Mouse (Mus musculus) bone marrow, adult 2 months (tissue): ENCODE results near the gene Erp27. TPM values are rescaled to one million over a fixed set of nuclear protein-coding genes. Genes with fewer than 3 reads are reported as not detected.

ENCODE experiments used
- H3K27ac ChIP-seq: fragments of 200-500 bp; 2 replicates; pipeline ENCODE4 v1.5.1; 2012; ENCODE audit warnings: low read depth, mild to moderate bottlenecking, control low read depth, inconsistent platforms, low read length; ENCODE audit not compliant: control insufficient read depth, poor library complexity, insufficient read depth
- H3K4me1 ChIP-seq: fragments of 200-500 bp; 2 replicates; pipeline ENCODE4 v1.6.1; 2011; ENCODE audit warnings: low read length; ENCODE audit not compliant: control insufficient read depth, insufficient read depth
- H3K4me3 ChIP-seq: fragments of 200-500 bp; replicated peaks from 2 replicates; pipeline ENCODE3; 2011; ENCODE audit warnings: mild to moderate bottlenecking, low read depth, low read length, control low read depth; ENCODE audit not compliant: control insufficient read depth
- CTCF ChIP-seq: fragments of 200-500 bp; IDR thresholded peaks from 2 replicates; pipeline ENCODE4 v1.5.1; 2011; ENCODE audit warnings: low read length, control low read depth; ENCODE audit not compliant: control insufficient read depth, insufficient read depth
- POLR2A ChIP-seq: fragments of 200-500 bp; IDR thresholded peaks from 2 replicates; pipeline ENCODE4 v1.6.1; 2011; ENCODE audit warnings: low read depth, mild to moderate bottlenecking, control low read depth, low read length, borderline replicate concordance; ENCODE audit not compliant: control insufficient read depth
- WGBS: fragments of 180-500 bp; shearing (Covaris S2); methylation state at CpG from one replicate; pipeline ENCODE4 v1.1.7; 2018; 5-methylcytosine and 5-hydroxymethylcytosine counted together
- polyA plus RNA-seq: library from polyadenylated mRNA; stranded (reverse); fragments of >200 nt; gene quantifications from 2 replicates; pipeline ENCODE4 v1.2.4, GENCODE M21; 2011; ENCODE audit warnings: low replicate concordance; ENCODE audit not compliant: missing spikeins, insufficient read depth, insufficient read length

Gene Erp27
- polyA plus RNA-seq, 1 experiment, result 11.3 TPM

GRCm38 (mm10) chr6:136883431-136883915 is 38.5 kb downstream of the Erp27 start:
- 68% methylated on average over 3 of the region's 3 CpGs for WGBS

DNA sequence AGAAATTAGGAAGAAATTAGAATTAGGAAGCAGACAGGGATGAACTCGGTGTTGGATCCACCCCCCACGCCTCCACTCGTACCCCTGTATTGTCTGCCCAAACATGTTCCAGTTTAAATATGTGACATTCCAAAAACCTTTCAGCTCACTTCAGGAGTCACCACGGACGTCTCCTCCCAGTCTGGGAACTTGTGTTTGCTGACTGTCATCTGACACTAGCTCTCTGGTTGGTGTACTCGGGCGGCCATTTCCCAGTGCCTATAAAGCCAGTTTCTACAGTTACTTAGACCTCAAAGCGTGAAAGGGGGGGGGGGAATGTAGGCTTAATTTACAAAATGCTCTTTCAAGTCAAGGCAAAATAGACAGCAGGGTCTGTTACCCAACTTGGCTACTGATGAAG is 40.3 kb downstream of the Erp27 start:
- H3K4me3 ChIP-seq, result no peak overlapping the region
- no peak for TF ChIP-seq POLR2A
- no peak for TF ChIP-seq CTCF
- H3K27ac ChIP-seq, result no peak overlapping the region
- H3K4me1 ChIP-seq, result no peaks in the 10 kb centered on the region
- 83% methylated on average over 8 of the region's 8 CpGs for WGBS

More at GRCm38 (mm10) chr6:136883431-136883915, 38.5 kb downstream of the Erp27 start:
- TF ChIP-seq POLR2A (no peak), CTCF (no peak)
- Histone ChIP-seq H3K4me3 (no peak overlapping the region), H3K27ac (no peak overlapping the region), H3K4me1 (no peaks in the 10 kb centered on the region)

GRCm38 (mm10) chr6:136875670-136876069 is 46.3 kb downstream of the Erp27 start, which contains the start of gene Mgp:
Gene Mgp (minus strand): TSS chr6:136875823.
- 72% methylated on average over 9 of the region's 9 CpGs for WGBS
- H3K27ac ChIP-seq, result no peak within 1 kb of the TSS
- no peak for TF ChIP-seq POLR2A
- TF ChIP-seq CTCF, result no peak
- H3K4me3 ChIP-seq, result no peak within 1 kb of the TSS
- no peaks in the 10 kb centered on the region for H3K4me1 ChIP-seq

DNA sequence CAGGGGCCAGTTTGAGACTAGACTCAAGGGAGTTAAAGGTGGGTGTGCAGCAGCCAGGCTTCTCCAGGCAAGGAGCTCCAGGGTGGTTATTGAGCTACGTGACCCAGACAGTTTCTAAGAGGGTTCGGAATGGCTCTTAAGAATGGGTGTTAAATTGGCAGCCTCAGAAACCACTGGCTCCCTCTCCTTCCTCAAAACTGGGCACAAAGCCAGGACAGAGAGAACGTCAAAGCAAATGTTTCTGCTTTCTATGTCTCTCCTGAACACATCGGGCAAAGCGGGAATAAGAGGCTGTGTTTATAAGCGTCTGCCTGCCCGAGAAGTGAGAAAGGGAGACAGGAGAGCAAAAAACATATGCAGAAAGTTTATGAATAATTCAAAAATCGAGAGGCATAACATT is 47.4 kb downstream of the Erp27 start:
- TF ChIP-seq CTCF, result no peak
- no peak for TF ChIP-seq POLR2A
- H3K4me1 ChIP-seq, result no peaks in the 10 kb centered on the region
- 9% methylated on average over 8 of the region's 8 CpGs for WGBS
- no peak overlapping the region for H3K4me3 ChIP-seq
- no peak overlapping the region for H3K27ac ChIP-seq

- no peaks in the 10 kb centered on the region for H3K4me1 ChIP-seq
- no peak overlapping the region for H3K4me3 ChIP-seq
- no peak for TF ChIP-seq CTCF
- TF ChIP-seq POLR2A, result no peak
- no peak overlapping the region for H3K27ac ChIP-seq
- 80% methylated on average over 5 of the region's 5 CpGs for WGBS
Observed at GRCm38 (mm10) chr6:136868921-136869320, 53.1 kb downstream of the Erp27 start.

DNA sequence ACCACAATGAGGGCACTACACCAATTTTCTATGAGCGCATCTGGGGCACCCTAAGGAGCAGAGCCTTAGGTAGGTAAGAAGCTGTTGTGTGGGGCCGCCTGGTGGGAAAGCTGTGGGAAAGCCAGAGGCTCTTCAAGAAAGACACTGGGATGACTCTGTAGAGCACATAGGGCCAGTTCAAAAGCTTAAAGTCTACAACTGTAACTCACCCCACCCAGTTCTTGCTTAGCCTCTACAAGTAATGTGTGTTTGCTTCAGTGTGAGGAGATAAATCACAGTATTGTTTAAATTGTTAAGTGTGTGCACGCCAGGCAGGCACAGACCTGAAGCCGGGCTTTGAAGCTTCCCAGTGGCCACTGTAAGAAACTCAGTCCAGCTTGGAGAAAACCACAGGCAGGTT is 55.8 kb downstream of the Erp27 start:
- TF ChIP-seq POLR2A, result no peak
- no peak for TF ChIP-seq CTCF
- Histone ChIP-seq H3K4me3 (no peak overlapping the region), H3K4me1 (no peaks in the 10 kb centered on the region), H3K27ac (no peak overlapping the region)
- WGBS, result 80% methylated on average over 4 of the region's 4 CpGs

GRCm38 (mm10) chr6:136865360-136865759 is 56.6 kb downstream of the Erp27 start:
- Histone ChIP-seq H3K27ac (no peak overlapping the region), H3K4me1 (no peaks in the 10 kb centered on the region), H3K4me3 (no peak overlapping the region)
- 76% methylated on average over 5 of the region's 5 CpGs for WGBS
- TF ChIP-seq POLR2A, result no peak
- TF ChIP-seq CTCF, result no peak

- Histone ChIP-seq H3K27ac (no peak overlapping the region), H3K4me3 (no peak overlapping the region), H3K4me1 (no peaks in the 10 kb centered on the region)
- TF ChIP-seq POLR2A, result no peak
- no peak for TF ChIP-seq CTCF
- WGBS, result 43% methylated on average over 9 of the region's 9 CpGs
Observed at GRCm38 (mm10) chr6:136861020-136861419, 61.0 kb downstream of the Erp27 start.

- Histone ChIP-seq H3K4me1 (peaks cover 2% of the 10 kb centered on the region), H3K27ac (peak overlapping the region; percentile 35), H3K4me3 (no peak overlapping the region)
- 83% methylated on average over 8 of the region's 8 CpGs for WGBS
- no peak for TF ChIP-seq POLR2A
- no peak for TF ChIP-seq CTCF
Observed at GRCm38 (mm10) chr6:136858420-136858819, 63.6 kb downstream of the Erp27 start.
